Mouse (Mus musculus) adrenal gland, postnatal 10 days (tissue): ENCODE measurements at regions not wholly inside any gene's neighbourhood (a gene's known extent, or its start where the extent isn't known, plus 50 kb on each side); places are given as distances from the start of the nearest gene placed in this dataset.

Experiments
- DNase-seq: peaks from one replicate; pipeline ENCODE4 v3.0.0; 2021; ENCODE audit warnings: mixed read lengths

DNA sequence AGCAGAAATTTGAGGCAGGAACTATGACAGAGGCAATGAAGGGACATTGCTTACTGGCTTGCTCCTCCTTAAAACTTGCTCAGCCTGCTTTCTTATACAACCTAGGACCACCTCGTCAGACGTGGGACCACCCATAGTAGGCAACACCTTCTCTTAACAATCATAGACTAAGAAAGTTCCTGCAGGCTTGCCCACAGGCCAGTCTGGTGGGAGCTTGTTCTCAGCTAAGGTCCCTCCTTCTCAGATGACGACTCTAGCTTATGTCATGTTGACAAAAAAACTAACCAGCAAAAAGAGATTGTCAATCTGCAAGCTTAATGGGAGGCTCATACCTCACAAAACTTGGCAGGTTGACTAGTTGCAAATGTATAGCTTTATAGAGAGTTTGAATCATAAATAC, 56.5 kb upstream of the Lsm6 start:
- DNase-seq = no peak

GRCm38 (mm10) chr8:78889708-78890107, 68.8 kb upstream of the Lsm6 start:
- no peak for DNase-seq

GRCm38 (mm10) chr8:78890571-78890970, 69.6 kb upstream of the Lsm6 start:
- no peak for DNase-seq

DNA sequence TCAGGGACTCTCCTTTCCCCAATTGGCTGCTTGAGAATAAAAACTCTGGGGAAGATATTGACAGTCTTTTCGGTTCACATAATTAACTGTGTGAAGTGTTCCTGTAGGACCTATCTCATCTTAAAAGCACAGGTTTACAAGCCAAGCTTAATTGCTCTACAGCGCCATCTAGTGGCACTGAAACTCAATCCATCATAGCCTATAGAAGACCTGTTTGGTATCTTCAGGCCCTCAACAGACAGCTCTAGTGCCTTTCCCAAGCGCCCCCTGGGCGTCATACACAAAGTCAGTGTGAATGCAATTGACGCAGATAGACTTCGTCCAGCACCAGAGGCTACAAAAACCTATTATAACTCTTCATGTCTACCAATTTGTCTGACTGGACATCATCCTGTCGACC, 78.9 kb upstream of the Lsm6 start:
- DNase-seq = peak; percentile 87

DNA sequence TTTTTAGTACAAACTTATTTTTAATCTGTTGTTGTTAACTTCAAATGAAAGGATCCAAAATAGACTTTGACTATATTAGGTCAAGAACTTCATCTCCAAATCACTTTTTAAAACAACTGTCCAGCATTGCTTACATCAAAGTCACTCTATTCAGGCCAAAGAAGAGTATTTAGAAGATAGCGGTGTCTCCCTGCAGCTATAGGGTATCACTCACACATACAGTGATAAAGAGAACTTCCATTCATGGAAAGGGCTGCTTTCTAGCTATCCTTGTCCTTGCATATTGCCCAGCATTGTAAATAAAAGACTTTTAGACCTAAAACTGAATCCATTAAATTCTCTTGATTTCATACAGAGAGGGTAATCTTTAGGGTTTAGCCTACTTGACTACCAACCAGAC, 82.1 kb upstream of the Lsm6 start:
- DNase-seq = no peak

DNA sequence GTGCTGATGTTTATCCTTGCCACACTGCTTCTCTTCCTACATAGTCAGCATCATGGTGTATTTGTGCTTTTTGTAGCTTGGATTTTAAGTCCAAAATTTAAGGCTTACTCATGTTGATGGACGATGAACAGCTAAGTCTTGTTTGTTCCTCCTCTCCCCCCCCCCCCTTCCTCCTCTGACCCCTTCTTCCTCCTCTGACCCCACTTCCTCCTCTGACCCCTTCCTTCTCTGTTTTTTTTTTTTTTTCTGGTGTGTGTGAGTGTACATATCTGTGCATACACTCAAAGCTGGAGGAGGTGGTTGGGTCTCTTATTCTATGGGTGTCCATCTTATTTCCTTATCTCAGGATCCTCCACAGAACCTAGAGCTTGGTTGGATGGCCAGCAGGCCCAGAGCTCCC, 87.0 kb upstream of the Lsm6 start:
- DNase-seq = no peak

- DNase-seq = no peak
Observed at GRCm38 (mm10) chr8:78911288-78911873, 90.4 kb upstream of the Lsm6 start.

GRCm38 (mm10) chr8:78912470-78912869, 91.5 kb upstream of the Lsm6 start:
- DNase-seq = no peak

- no peak for DNase-seq
Observed at GRCm38 (mm10) chr8:78913823-78914222, 92.9 kb upstream of the Lsm6 start.

- DNase-seq = no peak
Observed at GRCm38 (mm10) chr8:78930610-78931397, 97.4 kb upstream of the Zfp827 start.

DNA sequence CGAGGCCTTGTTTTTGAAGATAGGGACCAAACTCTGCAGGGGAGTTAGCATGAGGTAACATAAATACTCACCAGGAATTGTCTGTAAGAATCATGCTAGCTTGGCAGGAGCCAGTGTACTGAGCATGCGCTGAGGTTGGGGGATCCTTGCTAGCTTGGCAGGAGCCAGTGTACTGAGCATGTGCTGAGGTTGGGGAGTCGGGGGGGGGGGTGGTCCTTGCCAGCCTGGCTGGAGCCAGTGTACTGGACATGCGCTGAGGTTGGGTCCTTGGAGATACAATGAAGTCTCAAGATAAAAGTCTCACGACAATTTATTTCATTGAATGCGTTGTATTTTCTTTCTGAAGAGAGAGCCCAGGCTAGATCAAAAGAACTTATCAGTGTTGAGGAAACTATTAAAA, 96.2 kb upstream of the Zfp827 start:
- no peak for DNase-seq

GRCm38 (mm10) chr8:78940049-78940448, 88.2 kb upstream of the Zfp827 start:
- DNase-seq = peak; percentile 16

DNA sequence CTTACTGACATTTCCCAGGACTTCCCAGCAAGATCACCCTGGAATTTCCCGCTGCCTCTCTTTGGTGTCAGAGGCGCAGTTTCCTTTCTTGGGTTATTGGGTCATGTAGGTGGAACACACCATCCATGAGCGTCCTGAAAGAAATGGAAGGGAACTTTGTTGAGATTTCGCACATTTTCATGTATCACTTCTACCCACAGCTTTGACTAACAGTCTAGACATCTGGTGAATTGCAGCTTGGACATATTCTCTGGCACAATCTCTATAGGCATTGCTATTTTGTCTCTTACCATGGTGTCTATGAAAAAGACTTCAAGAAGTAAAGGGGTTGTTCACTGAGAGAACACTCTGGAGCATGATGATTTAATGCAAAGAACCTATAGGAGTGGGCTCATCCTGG, 86.7 kb upstream of the Zfp827 start:
- DNase-seq = no peak

GRCm38 (mm10) chr8:78944367-78944766, 83.9 kb upstream of the Zfp827 start:
- DNase-seq = no peak

DNA sequence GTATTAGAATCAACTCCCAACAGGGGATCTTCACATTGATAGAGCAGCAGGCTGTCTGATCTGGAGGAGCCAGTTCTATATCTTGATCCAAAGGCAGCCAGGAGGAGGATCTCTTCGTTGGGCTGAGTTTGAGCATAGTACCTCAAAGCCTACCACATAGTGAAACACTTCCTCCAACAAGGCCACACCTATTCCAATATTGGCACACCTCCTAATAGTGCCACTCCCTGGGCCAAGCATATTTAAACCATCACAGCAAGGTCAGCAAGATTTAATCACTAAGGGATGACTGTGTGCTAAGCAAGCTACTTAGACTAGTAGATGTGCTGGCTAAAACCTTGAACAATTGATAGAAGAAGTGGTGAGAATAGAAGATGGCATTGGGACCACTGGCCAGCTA, 82.6 kb upstream of the Zfp827 start:
- DNase-seq = no peak

DNA sequence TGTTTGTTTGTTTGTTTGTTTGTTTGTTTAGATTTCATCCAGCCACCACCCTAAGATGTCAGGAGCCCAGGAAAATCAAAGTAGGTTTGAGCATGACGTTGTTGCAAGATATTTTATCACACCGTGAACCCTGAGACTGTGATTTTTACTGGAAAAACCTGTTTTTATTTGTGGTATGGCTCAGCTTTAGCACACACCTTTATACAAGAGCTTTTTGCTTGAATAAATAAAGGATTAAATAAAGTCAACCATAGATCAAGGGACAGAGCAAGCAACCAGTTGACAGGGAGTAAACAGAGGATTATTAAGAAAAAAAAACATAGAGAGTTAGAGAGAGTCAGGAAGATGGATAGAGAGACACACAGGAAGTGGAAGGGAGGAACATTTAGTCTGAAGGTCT, 82.2 kb upstream of the Zfp827 start:
- DNase-seq = no peak

DNA sequence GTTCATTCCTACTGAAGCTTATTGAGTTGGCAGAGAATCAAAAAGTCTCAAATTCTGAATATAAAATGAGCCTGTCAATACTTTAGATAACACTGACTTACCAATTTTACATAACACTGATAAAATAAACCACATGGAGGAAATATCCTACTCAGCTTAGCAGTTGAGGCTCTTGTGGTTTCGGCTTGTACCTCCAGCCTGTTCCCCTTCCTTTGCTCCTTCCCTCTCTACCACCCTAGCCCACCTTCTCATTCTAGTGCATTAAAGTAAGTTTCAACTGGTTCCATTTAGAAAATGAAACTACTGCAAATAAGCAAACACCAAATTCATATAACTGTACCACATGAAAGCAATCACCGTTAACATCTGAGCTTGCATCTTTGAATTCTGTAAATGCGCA, 53.2 kb upstream of the Zfp827 start:
- DNase-seq = no peak
